Mouse (Mus musculus): Measurements from ENCODE around the gene Acot7.

Gene Acot7

GRCm38 (mm10) chr4:152141521-152142135 lies 36.3 kb upstream of the Acot7 start:
- no peak for TF ChIP-seq GATA4 (IDR thresholded peaks at IDR 0.05; ENCODE audit: insufficient replicate concordance, low read length)

GRCm38 (mm10) chr4:152143632-152144031 lies 34.3 kb upstream of the Acot7 start:
- no peak for TF ChIP-seq GATA4 (IDR thresholded peaks at IDR 0.05; ENCODE audit: insufficient replicate concordance, low read length)

DNA sequence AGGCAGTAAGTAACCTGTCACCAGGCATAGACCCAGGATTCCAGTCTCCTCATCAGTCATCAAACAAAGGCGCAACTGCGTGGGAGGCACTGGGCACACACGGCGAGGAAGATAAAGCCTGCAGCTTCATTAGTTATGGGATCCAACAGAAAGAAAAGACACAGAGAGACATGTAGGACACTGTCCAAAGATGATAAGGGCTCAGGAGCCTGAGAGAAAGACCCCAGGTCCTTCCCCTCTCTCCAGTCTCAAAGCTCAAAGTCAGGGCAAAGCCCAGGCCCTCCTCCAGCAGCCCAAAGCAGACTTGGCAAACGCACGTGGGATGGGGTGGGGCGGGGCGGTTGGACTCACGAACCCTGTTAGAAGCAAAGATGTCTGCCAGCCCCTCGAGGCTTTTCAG lies 32.5 kb upstream of the Acot7 start:
- TF ChIP-seq GATA4 (IDR thresholded peaks at IDR 0.05; ENCODE audit: insufficient replicate concordance, low read length): no peak

DNA sequence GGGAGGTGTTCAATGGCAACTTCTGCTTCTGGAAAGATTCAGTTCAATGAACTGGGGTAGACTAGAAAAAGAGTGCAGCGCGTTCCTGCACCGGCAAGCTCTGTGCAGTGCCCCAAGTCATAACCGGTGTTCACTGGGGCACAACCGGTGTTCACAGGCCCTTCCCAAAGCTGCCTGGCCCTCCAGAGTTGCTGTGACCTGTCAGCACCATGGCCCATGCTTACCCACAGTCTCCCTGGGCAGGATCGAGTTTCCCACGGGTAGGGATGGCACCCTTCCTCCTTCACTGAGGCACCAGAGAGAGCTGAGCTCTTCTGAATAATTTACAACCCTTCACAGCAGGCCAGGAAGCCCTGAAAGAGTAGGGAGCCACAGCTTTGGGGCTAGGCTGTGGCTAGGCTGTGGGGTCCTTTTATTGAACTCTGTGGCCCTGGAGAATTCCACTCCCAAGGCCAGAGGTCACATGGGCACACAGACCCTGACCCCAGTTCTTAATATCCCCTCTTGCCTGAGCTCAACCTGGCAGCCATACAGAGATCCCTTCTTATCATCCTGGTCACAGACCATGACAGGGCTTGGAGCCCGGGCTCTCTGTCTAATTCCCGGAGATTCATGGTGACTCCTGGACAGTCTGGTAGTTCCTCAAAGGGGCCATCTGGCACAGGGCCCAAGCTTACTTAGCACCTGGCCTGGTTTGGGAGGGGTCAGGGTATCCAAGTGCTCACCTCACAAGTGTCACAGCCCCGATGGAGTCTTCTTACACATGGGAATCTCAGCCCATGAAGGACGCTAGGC lies 31.7 kb upstream of the Acot7 start:
- no peak for TF ChIP-seq GATA4 (IDR thresholded peaks at IDR 0.05; ENCODE audit: insufficient replicate concordance, low read length)

DNA sequence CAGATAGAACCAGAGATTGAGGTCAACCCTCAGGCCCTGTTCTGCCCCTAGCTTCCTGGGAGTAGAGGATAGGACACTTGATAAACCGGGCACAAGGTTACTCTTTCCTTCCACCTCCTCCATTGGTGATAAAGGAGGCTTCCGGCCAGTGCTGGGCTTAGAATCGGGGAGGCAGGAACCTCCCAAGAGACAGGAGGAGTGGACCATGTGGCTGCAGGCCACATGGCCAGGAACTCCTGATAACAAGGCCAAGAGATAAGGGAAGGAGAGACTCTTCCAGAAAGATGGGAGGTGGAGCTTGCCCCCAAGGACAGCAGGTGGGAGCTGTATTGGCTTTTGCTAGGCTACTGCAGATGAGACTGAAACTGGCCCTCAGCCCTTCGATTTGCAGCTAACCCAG lies 27.4 kb upstream of the Acot7 start:
- no peak for TF ChIP-seq GATA4 (IDR thresholded peaks at IDR 0.05; ENCODE audit: insufficient replicate concordance, low read length)

GRCm38 (mm10) chr4:152151451-152151965 lies 26.4 kb upstream of the Acot7 start:
- TF ChIP-seq GATA4 (IDR thresholded peaks at IDR 0.05; ENCODE audit: insufficient replicate concordance, low read length): no peak

- TF ChIP-seq GATA4 (IDR thresholded peaks at IDR 0.05; ENCODE audit: insufficient replicate concordance, low read length): no peak
Observed at GRCm38 (mm10) chr4:152151966-152152544, 25.9 kb upstream of the Acot7 start, which contains the start of gene Espn. Gene Espn, minus strand, starts transcription at chr4:152152371.

GRCm38 (mm10) chr4:152153771-152154177 lies 24.2 kb upstream of the Acot7 start:
- TF ChIP-seq GATA4 (IDR thresholded peaks at IDR 0.05; ENCODE audit: insufficient replicate concordance, low read length): no peak

- no peak for TF ChIP-seq GATA4 (IDR thresholded peaks at IDR 0.05; ENCODE audit: insufficient replicate concordance, low read length)
Observed at GRCm38 (mm10) chr4:152155019-152155418, 22.9 kb upstream of the Acot7 start.

- TF ChIP-seq GATA4 (IDR thresholded peaks at IDR 0.05; ENCODE audit: insufficient replicate concordance, low read length): no peak
Observed at GRCm38 (mm10) chr4:152157779-152158584, 20.0 kb upstream of the Acot7 start.

- TF ChIP-seq GATA4 (IDR thresholded peaks at IDR 0.05; ENCODE audit: insufficient replicate concordance, low read length): no peak
Observed at GRCm38 (mm10) chr4:152158585-152159284, 19.2 kb upstream of the Acot7 start, which contains the start of gene Hes2. Gene Hes2, plus strand, starts transcription at chr4:152158867.

- no peak for TF ChIP-seq GATA4 (IDR thresholded peaks at IDR 0.05; ENCODE audit: insufficient replicate concordance, low read length)
Observed at GRCm38 (mm10) chr4:152159285-152159678, 18.7 kb upstream of the Acot7 start.

DNA sequence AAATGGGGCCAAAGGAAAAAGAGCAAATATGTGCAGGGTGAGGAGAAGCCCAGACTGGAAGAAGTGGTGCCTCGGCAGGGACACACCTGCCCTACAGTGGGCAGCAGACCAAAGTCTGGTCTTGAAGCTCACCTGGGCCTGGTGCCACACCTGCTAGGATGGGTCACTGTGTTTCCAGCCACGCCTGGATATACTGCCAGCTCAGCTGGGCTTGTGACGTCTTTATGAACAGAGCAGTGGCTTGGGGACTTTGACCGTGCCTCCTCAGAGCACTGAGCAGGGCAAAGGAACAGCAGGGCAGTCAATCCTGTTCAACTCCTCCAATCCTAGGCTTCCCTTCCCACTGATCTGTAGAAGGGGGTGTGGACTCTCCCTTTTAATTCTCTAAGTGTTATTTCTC lies 17.2 kb upstream of the Acot7 start:
- TF ChIP-seq GATA4 (IDR thresholded peaks at IDR 0.05; ENCODE audit: insufficient replicate concordance, low read length): no peak

DNA sequence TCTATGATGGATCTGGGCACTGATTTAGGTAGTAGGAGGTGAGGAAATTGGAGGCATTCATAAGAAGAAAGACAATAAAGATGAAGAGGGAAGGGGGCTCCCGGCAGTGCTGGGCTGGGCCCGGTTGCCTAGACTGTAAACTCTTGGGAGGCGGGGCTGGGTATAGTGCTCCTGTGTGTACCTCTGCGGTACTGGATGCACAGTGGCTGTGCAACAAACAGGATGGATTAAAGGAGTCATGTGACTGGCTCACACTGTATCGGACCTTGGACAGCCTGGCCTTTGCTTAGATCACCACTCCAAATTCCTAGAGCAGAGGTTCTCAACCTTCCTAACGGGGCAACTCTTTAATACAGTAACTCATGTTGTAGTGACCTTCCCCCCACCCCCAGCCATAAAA lies 16.3 kb upstream of the Acot7 start:
- no peak for TF ChIP-seq GATA4 (IDR thresholded peaks at IDR 0.05; ENCODE audit: insufficient replicate concordance, low read length)

Measured in liver, adult (tissue).